Mouse (Mus musculus) stomach, postnatal 0 days (tissue): ENCODE data around the gene Rala.

Source experiments
- CTCF ChIP-seq: IDR thresholded peaks from 2 replicates; pipeline ENCODE4 v1.5.1; 2016; ENCODE audit warnings: antibody characterized with exemption, low read depth, mild to moderate bottlenecking, moderate library complexity
- EP300 ChIP-seq: optimal IDR thresholded peaks from 2 replicates; pipeline ENCODE3; 2016; ENCODE audit warnings: antibody characterized with exemption

DNA sequence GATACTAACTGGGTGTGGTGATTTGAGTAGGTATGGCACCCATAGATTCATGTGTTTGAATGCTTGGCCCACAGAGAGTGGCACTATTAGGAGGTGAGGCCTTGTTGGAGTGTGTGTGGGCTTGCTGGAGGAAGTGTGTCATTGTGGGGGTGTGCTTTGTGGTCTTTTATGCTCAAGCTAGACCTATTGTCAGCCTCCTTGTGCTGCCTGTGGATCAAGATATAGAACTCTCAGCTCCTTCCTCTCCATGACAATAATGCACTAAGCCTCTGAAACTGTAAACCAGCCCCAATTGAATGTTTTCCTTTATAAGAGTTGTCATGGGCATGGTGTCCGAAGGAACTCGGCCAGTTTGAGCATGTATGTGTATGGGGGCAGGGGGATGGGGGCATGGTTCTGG is 100.7 kb downstream of the Rala start:
- TF ChIP-seq CTCF (no peak), EP300 (no peak)
